Mouse (Mus musculus) yolk sac, embryonic 10.5 days (tissue): ENCODE data around the gene Golga2.
"Not testable (repeated sequence)": the region's sequence is repeated elsewhere in the genome, so short reads cannot be mapped to it uniquely, and the experiment has no call there.

Experiments
- DNase-seq: peaks from one replicate; pipeline ENCODE4 v3.0.0-alpha.2; 2017; ENCODE audit warnings: low spot score

Gene Golga2

GRCm38 (mm10) chr2:32288371-32288931 lies 1.3 kb downstream of the Golga2 start:
- no peak for DNase-seq

DNA sequence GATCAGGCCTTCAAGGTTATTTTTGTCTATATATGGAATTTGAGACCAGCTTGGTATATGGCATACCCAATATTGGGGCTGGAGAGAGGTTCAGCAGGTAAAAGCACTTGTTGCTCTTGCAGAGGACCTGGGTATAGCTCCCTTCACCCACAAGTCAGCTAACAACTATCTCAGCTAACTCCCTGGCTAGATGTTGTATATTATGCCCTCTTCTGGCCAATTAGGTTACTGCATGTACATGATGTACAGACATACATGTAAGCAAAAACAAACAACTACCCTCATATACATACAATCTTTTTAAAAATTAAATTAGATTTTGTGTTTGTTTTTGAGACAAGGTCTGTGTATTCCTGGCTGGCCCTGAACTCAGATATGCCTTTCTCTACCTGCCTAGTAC lies 2.4 kb downstream of the Golga2 start:
- no peak for DNase-seq

GRCm38 (mm10) chr2:32294348-32294747 lies 7.2 kb downstream of the Golga2 start:
- no peak for DNase-seq

GRCm38 (mm10) chr2:32295285-32295684 lies 8.1 kb downstream of the Golga2 start:
- DNase-seq: no peak

DNA sequence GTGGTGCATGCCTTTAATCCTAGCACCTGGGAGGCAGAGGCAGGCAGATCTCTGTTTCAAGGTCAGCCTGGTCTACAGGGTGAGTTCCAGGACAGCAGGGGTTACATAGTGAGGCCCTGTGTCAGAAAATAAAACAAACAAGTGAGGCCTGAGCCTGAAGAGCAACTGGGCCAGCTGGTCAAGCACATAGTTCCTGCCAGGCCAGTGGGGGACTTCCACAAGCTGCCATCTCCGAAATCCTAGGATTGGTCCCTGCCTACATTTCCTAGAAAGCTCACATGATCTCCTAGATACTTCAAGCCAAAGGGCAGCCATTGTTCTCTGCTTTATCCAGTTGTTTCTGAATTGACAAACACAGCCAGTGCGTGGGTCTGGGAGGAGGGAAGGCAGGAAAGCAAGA lies 8.7 kb downstream of the Golga2 start:
- DNase-seq: not testable (repeated sequence)

- no peak for DNase-seq
These were observed 12.3 kb downstream of the Golga2 start for GRCm38 (mm10) chr2:32299469-32299868.

GRCm38 (mm10) chr2:32302952-32303351 lies 15.8 kb downstream of the Golga2 start:
- DNase-seq: no peak

GRCm38 (mm10) chr2:32304145-32304832 lies 17.1 kb downstream of the Golga2 start:
- peak; percentile 58 for DNase-seq

DNA sequence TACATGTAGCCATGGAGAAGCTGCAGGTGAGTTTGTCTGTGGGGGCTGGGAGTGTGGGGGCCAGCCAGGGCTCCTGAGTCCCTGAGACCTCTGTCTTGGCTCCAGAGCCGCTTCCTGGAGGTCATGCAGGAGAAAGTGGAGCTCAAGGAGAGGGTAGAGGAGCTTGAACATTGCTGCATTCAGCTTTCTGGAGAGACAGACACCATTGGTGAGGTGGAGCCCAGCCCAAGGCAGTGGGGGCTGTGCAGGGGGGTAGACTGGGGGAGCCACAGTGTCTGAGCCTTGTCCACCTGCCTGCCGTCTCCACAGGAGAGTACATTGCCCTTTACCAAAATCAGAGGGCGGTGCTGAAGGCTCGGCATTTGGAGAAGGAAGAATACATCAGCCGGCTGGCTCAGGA lies 18.5 kb downstream of the Golga2 start:
- DNase-seq: no peak

DNA sequence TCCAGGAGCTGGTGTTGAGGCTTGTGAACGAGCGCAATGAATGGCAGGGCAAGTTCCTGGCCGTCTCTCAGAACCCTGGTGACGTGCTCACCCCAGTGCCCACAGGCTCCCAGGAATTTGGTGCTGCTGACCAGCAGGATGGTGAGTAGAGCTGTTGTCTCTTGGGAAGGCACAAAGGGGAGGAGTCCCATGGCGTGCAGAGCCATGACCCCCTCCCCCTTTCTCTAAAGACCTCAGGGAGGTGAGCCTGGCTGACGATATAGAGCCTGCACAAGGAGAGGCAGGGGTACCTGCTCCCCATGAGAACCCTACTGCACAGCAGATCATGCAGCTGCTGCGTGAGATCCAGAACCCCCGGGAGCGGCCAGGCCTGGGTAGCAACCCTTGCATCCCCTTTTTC lies 19.0 kb downstream of the Golga2 start:
- no peak for DNase-seq

GRCm38 (mm10) chr2:32307247-32307798 lies 20.1 kb downstream of the Golga2 start:
- DNase-seq: no peak

- peak; percentile 30 for DNase-seq
These were observed 21.0 kb downstream of the Golga2 start for GRCm38 (mm10) chr2:32307941-32308760.

DNA sequence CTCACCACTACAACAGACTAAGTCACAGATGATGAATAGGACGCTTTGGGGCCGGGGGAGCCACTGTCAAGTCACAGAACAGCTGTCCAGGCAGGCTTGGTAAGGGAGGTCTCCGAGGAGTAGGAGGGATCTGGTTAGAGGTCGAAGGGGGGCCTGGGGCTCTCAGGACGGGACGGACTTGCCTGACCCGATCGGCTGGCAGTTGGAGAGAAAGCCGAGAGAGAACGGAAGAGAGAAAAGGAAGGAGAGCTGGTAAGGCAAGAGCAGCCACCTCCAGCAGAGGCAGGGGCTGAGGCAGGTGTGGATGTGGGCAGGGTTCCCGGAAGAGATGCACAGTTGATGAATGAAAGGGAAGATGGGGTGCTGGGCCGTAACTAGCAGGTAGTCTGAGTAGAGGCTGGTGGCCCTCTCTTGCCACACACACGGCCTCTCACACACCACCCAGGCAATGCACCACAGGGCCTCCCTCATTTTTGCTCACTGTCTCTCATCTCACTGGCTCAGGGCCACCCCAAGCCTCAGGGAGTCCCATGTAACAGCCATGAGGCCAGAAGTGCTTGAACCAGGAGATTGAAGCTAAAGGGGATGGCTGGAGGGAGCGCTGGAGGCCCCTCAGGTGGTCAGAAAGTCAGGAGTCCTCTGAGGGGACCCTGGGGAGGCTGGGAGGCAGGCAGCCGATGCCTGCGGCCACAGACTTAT lies 21.8 kb downstream of the Golga2 start:
- DNase-seq: no peak

DNA sequence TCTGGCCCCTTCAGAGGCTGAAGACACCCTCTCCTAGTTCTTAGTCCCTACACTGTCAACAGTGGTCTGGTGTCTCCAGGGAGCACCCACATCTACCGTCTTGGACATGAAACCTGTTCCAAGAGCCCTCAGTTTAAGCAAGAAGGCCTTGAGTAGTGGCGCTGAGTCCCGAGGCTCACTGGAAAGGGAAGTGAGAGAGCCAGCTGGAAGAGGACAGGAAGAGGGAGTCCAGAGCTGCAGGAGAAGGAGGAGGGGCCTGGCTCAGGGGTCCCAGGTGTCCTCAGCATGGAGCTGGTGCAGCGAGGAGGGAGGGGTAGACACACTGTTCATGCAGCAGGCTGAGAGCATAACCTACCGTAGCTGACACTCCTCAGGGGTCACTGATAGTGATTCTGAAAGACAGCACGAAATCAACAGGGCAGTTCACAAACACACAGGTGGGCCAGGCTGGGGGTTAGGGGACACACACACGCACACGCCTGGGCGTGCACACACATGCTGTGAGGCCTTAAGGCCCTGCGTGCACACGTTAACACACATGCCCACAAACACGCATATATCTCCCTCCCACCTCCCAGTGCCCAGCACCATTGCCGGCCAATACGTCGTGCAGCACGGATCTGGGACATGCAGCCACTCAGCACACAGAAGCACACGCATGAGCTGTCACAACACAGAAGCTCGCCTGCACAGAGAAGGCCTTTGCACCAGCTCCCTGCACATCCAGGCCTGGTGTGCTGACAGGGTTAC lies 23.1 kb downstream of the Golga2 start:
- DNase-seq: no peak

DNA sequence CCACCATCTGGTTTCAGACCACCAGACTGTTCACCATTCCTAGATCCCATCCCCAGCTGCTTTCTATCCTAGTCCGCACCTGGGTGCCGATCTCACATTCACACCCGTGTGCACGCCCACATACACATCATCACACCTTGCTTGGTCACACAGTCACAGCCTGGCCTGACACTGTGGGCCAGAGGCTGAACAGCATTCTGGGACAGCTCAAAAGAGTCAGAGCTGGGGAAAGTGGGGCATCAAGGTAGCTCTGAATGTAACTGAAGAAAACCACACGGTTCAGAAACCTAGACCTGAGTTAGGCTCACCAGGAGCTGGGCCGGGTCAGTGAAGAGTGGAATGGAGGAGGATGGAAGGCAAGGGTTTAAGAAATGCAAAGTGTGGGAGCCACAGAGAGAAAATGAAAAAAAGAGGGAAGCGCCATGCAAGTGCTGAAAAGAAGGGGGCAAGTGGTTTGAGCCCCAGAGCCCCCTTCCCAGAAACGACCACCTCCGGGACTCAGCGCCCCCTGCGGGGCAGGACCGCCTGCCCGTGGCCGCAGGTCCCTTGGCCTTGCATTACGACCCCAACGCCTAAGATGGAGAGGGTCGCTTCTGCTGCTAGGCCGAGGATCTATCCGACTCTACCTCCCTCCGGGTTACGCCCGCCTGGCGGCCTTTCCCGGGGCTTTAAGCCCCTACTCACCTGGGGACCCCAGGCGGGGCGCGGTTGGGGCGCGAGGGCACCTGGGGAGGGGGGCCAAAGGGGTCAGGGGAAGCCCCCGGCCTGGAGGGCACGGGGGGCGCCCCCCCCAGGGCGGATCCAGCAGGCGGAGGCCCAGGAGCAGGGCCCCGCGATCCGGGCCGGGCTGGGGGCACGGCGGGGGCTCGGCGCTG lies 24.5 kb downstream of the Golga2 start:
- no peak for DNase-seq

DNA sequence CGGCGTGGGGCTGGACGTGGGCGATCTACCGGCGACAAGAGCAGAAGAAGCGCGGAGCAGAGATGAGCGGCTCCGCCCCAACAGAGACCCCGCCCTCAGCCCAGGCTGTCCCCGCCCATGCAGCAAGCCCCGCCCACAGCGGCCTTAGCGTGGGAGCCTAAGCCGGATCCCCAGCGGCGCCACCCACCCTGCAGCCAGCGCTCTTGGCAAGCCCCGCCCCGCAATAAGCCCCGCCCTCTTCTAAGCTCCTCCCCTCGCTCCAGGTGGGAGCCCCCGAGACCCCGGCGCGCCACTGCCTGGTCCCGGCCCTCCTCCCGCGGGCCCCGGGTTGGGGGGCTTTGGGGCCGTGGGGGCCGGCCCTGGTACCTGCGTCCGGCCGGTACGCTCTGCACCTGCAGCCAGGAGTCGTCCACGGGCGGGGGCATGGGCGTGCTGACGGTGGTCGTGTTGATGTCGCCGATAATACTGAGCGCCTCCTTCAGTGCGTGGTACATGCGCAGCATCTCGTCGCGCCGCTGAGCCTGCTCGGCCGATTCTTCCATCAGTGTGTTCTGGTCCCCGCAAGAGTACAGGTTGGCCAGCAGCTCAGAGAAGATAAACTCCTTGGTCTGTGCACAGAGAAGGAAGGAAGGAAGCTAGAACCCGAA lies 25.3 kb downstream of the Golga2 start:
- peak; percentile 93 for DNase-seq

DNA sequence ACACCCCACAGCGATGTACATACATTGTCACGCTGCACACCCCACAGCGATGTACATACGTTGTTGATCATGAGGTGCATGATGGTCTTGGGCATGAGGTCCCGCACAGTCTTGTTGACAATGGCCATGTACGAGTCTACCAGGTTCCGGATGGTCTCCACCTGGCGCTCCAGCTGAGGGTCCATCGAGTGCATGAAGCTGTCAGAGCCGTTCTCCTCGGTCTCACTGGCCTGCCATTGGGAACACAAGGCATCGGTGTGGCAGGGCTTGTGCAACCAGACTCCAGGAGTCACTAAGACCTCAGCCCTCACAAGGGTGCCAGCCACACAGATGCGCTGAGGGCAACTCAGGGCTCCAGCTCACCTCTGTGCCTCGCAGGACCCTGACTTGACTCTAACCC lies 27.6 kb downstream of the Golga2 start:
- DNase-seq: no peak

DNA sequence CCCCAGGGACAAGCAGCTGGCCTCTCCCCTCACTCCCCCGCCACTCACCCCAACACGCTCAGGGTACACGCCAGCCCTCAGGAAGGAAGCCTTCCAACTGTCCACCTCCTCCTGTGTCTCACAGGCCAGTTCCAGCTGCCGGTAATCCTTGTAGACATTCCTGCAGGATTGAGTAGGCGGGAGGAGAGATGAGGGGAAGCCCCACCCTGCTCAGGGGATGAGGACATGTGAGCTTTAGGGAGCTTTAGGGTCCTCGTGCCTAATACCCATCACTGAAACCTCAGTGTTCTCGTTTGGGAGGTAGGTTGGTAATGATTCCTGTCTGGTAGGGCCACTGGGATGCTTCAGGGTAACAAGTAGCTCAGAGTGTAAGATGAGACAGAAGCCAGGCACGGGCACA lies 28.6 kb downstream of the Golga2 start:
- DNase-seq: peak; percentile 58

GRCm38 (mm10) chr2:32316887-32317656 lies 29.9 kb downstream of the Golga2 start:
- DNase-seq: no peak
